Mouse (Mus musculus): ENCODE results near the gene Itga9. TPM values are rescaled to one million over a fixed set of nuclear protein-coding genes. Genes with fewer than 3 reads are reported as not detected.
A peak's percentile ranks its signal among the peaks of the same experiment; 100 is the strongest.

Gene Itga9
- polyA plus RNA-seq, 1 experiment from 2014 or later, result 2.8 TPM

DNA sequence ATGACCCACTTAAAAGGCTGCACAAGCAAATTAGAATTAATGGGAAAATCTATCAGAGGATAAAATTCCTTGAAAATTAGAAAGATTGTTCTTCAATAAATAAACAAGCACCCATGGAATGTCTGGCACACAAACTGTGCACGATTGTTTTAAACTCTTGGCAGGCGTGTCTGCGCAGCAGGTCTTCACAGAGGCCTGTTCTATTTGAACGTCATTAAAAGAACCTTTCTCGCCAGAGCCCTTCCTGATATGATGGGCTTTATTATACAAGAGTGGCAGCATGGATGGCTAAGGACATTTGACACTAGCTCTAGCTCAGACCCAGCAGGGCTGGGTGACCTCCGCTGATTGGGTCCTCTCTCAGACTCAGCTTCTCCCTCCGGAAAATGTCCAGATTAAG lies 192.6 kb downstream of the Itga9 start:
- Histone ChIP-seq H3K4me3 (no peak overlapping the region), H3K9ac (no peak overlapping the region), H3K27me3 (no peaks in the 10 kb centered on the region), H3K36me3 (no peaks in the 10 kb centered on the region), H3K9me3 (no peaks in the 10 kb centered on the region), H3K4me1 (replicated peaks) (0 out of 2 replicates have a peak, but pooled peaks cover 7% of the 10 kb centered on the region), H3K27ac (replicated peaks) (no peak overlapping the region), H3K4me2 (no peak overlapping the region)
- WGBS, result 60% methylated on average over 7 of the region's 7 CpGs
- no peak for ATAC-seq (ENCODE audit: low FRiP score, low read depth)

- 0 out of 2 replicates have a peak overlapping the region, but pooled peaks have one; percentile 25 for H3K27ac ChIP-seq (replicated peaks)
- 0 out of 2 replicates have a peak, but pooled peaks cover 7% of the 10 kb centered on the region for H3K4me1 ChIP-seq (replicated peaks)
- WGBS, result 37% methylated on average over 15 of the region's 15 CpGs
These were observed 194.9 kb downstream of the Itga9 start for GRCm38 (mm10) chr9:118801176-118801909.

GRCm38 (mm10) chr9:118801910-118802287 lies 195.4 kb downstream of the Itga9 start:
- Histone ChIP-seq H3K4me1 (replicated peaks) (0 out of 2 replicates have a peak, but pooled peaks cover 7% of the 10 kb centered on the region), H3K4me3 (no peak overlapping the region), H3K27me3 (no peaks in the 10 kb centered on the region), H3K9me3 (no peaks in the 10 kb centered on the region), H3K9ac (no peak overlapping the region), H3K36me3 (no peaks in the 10 kb centered on the region), H3K4me2 (no peak overlapping the region), H3K27ac (replicated peaks) (no peak overlapping the region)
- whole genome bisulfite sequencing, result 65% methylated on average over 8 of the region's 8 CpGs
- no peak for ATAC-seq (ENCODE audit: low FRiP score, low read depth)

More at GRCm38 (mm10) chr9:118801176-118801909, 194.9 kb downstream of the Itga9 start:
- no peaks in the 10 kb centered on the region for H3K27me3 ChIP-seq
- H3K9ac ChIP-seq, result no peak overlapping the region
- no peaks in the 10 kb centered on the region for H3K9me3 ChIP-seq
- no peaks in the 10 kb centered on the region for H3K36me3 ChIP-seq
- H3K4me2 ChIP-seq, result no peak overlapping the region
- no peak overlapping the region for H3K4me3 ChIP-seq
- ATAC-seq (ENCODE audit: low FRiP score, low read depth), result no peak

GRCm38 (mm10) chr9:118802380-118802779 lies 195.9 kb downstream of the Itga9 start:
- no peaks in the 10 kb centered on the region for H3K36me3 ChIP-seq
- H3K4me3 ChIP-seq, result no peak overlapping the region
- H3K9ac ChIP-seq, result no peak overlapping the region
- no peaks in the 10 kb centered on the region for H3K9me3 ChIP-seq
- no peaks in the 10 kb centered on the region for H3K27me3 ChIP-seq
- no peak overlapping the region for H3K4me2 ChIP-seq
- ATAC-seq (ENCODE audit: low FRiP score, low read depth), result no peak
- 0 out of 2 replicates have a peak, but pooled peaks cover 7% of the 10 kb centered on the region for H3K4me1 ChIP-seq (replicated peaks)
- H3K27ac ChIP-seq (replicated peaks), result no peak overlapping the region
- WGBS, result 91% methylated on average over 11 of the region's 11 CpGs

- ATAC-seq (ENCODE audit: low FRiP score, low read depth), result no peak
- no peaks in the 10 kb centered on the region for H3K27me3 ChIP-seq
- no peak overlapping the region for H3K27ac ChIP-seq (replicated peaks)
- no peaks in the 10 kb centered on the region for H3K9me3 ChIP-seq
- WGBS, result 94% methylated on average over 6 of the region's 6 CpGs
- no peak overlapping the region for H3K4me2 ChIP-seq
- 0 out of 2 replicates have a peak, but pooled peaks cover 7% of the 10 kb centered on the region for H3K4me1 ChIP-seq (replicated peaks)
- no peak overlapping the region for H3K9ac ChIP-seq
- H3K4me3 ChIP-seq, result no peak overlapping the region
- no peaks in the 10 kb centered on the region for H3K36me3 ChIP-seq
These were observed 199.2 kb downstream of the Itga9 start for GRCm38 (mm10) chr9:118805740-118806139.

- ATAC-seq (ENCODE audit: low FRiP score, low read depth), result no peak
These were observed 201.2 kb downstream of the Itga9 start for GRCm38 (mm10) chr9:118807669-118808068.

GRCm38 (mm10) chr9:118812221-118812620 lies 205.7 kb downstream of the Itga9 start:
- H3K4me2 ChIP-seq, result no peak overlapping the region

More at GRCm38 (mm10) chr9:118807669-118808068, 201.2 kb downstream of the Itga9 start:
- Histone ChIP-seq H3K27ac (replicated peaks) (no peak overlapping the region), H3K36me3 (no peaks in the 10 kb centered on the region), H3K27me3 (no peaks in the 10 kb centered on the region), H3K4me3 (no peak overlapping the region), H3K9me3 (no peaks in the 10 kb centered on the region), H3K9ac (no peak overlapping the region), H3K4me1 (replicated peaks) (no peaks in the 10 kb centered on the region), H3K4me2 (no peak overlapping the region)
- 93% methylated on average over 3 of the region's 3 CpGs for WGBS

GRCm38 (mm10) chr9:118813492-118813891 lies 207.0 kb downstream of the Itga9 start:
- no peak for ATAC-seq (ENCODE audit: low FRiP score, low read depth)
- H3K9ac ChIP-seq, result no peak overlapping the region
- no peak overlapping the region for H3K27ac ChIP-seq (replicated peaks)
- peaks cover 5% of the 10 kb centered on the region for H3K4me1 ChIP-seq (replicated peaks)
- no peak overlapping the region for H3K4me3 ChIP-seq
- H3K27me3 ChIP-seq, result no peaks in the 10 kb centered on the region
- no peak overlapping the region for H3K4me2 ChIP-seq
- 86% methylated on average over 5 of the region's 5 CpGs for WGBS
- H3K9me3 ChIP-seq, result no peaks in the 10 kb centered on the region
- H3K36me3 ChIP-seq, result no peaks in the 10 kb centered on the region

More at GRCm38 (mm10) chr9:118812221-118812620, 205.7 kb downstream of the Itga9 start:
- Histone ChIP-seq H3K27ac (replicated peaks) (no peak overlapping the region), H3K4me3 (no peak overlapping the region), H3K9me3 (no peaks in the 10 kb centered on the region), H3K27me3 (no peaks in the 10 kb centered on the region), H3K36me3 (no peaks in the 10 kb centered on the region), H3K9ac (no peak overlapping the region), H3K4me1 (replicated peaks) (no peaks in the 10 kb centered on the region)
- no peak for ATAC-seq (ENCODE audit: low FRiP score, low read depth)
- WGBS, result 91% methylated on average over 7 of the region's 7 CpGs

GRCm38 (mm10) chr9:118814056-118814455 lies 207.6 kb downstream of the Itga9 start:
- no peaks in the 10 kb centered on the region for H3K27me3 ChIP-seq
- H3K4me3 ChIP-seq, result no peak overlapping the region
- no peak overlapping the region for H3K27ac ChIP-seq (replicated peaks)
- no peaks in the 10 kb centered on the region for H3K36me3 ChIP-seq
- H3K4me2 ChIP-seq, result no peak overlapping the region
- H3K4me1 ChIP-seq (replicated peaks), result peaks cover 7% of the 10 kb centered on the region
- ATAC-seq (ENCODE audit: low FRiP score, low read depth), result no peak
- H3K9me3 ChIP-seq, result no peaks in the 10 kb centered on the region
- no peak overlapping the region for H3K9ac ChIP-seq
- WGBS, result 86% methylated on average over 16 of the region's 16 CpGs

GRCm38 (mm10) chr9:118814461-118814860 lies 208.0 kb downstream of the Itga9 start:
- Histone ChIP-seq H3K36me3 (no peaks in the 10 kb centered on the region), H3K9me3 (no peaks in the 10 kb centered on the region), H3K4me3 (no peak overlapping the region), H3K4me2 (no peak overlapping the region), H3K27ac (replicated peaks) (no peak overlapping the region), H3K9ac (no peak overlapping the region), H3K27me3 (no peaks in the 10 kb centered on the region), H3K4me1 (replicated peaks) (peaks cover 7% of the 10 kb centered on the region)
- no peak for ATAC-seq (ENCODE audit: low FRiP score, low read depth)
- 77% methylated on average over 8 of the region's 8 CpGs for WGBS

- Histone ChIP-seq H3K4me1 (replicated peaks) (peaks cover 7% of the 10 kb centered on the region), H3K4me3 (no peak overlapping the region), H3K27ac (replicated peaks) (no peak overlapping the region), H3K27me3 (no peaks in the 10 kb centered on the region), H3K9ac (no peak overlapping the region), H3K9me3 (no peaks in the 10 kb centered on the region), H3K36me3 (no peaks in the 10 kb centered on the region), H3K4me2 (no peak overlapping the region)
- 98% methylated on average over 8 of the region's 8 CpGs for WGBS
- ATAC-seq (ENCODE audit: low FRiP score, low read depth), result no peak
These were observed 209.1 kb downstream of the Itga9 start for GRCm38 (mm10) chr9:118815543-118815942.

DNA sequence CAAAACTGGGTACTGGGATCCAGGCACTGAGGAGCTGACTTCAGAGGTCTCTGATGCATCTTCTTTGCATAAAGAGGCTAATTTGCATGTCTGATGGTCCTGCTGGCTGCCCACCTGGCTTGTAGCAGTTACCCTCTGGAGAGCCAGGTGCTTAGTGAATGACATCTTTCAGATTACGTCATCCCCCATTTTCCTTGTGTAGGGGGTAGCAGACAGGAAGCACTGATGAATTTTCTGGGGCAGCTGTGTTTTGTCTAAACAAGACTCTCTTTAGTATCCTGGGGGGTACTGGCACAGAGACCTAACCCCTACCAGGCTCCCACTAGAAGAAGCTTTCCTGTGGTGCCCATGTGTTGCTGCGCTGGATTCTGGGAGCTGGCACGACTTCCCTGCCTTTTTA lies 212.0 kb downstream of the Itga9 start:
- Histone ChIP-seq H3K4me3 (no peak overlapping the region), H3K9me3 (no peaks in the 10 kb centered on the region), H3K27me3 (no peaks in the 10 kb centered on the region), H3K4me2 (no peak overlapping the region), H3K36me3 (no peaks in the 10 kb centered on the region), H3K4me1 (replicated peaks) (peaks cover 20% of the 10 kb centered on the region), H3K9ac (no peak overlapping the region), H3K27ac (replicated peaks) (no peak overlapping the region)
- no peak for ATAC-seq (ENCODE audit: low FRiP score, low read depth)
- 42% methylated on average over 3 of the region's 3 CpGs for WGBS
